Mouse (Mus musculus) CD8-positive naive resting alpha-beta T cell, adult 57 days (primary cell): Measurements from ENCODE around the gene Cdk17. TPM values are rescaled to one million over a fixed set of nuclear protein-coding genes. Genes with fewer than 3 reads are reported as not detected.

ENCODE experiments used
- total RNA-seq: library from RNA; stranded (reverse); gene quantifications from one replicate; pipeline ENCODE4 v1.2.4, GENCODE M21; 2023

The Cdk17 gene
- total RNA-seq: 105 TPM

GRCm38 (mm10) chr10:93160807-93161510 lies at the start of gene Cdk17:
Gene Cdk17, plus strand, starts transcription at chr10:93160875.

GRCm38 (mm10) chr10:93310721-93311411 lies 150.2 kb downstream of the Cdk17 start, which contains the start of gene Elk3:
Gene Elk3, minus strand, starts transcription at chr10:93311135.

Other genes starting within 250 kb of the Cdk17 start
- gene Cfap54, start 79.3 kb upstream of the Cdk17 start, total RNA-seq: 0.49 TPM
- gene Elk3, start 150.3 kb downstream of the Cdk17 start, total RNA-seq: 47.9 TPM